Mouse (Mus musculus): Measurements from ENCODE around the gene Maml2. TPM values are rescaled to one million over a fixed set of nuclear protein-coding genes. Genes with fewer than 3 reads are reported as not detected.

The Maml2 gene
- polyA plus RNA-seq, 1 experiment, result 5.5 TPM

GRCm38 (mm10) chr9:13495530-13495929 lies 197.8 kb downstream of the Maml2 start:
- Histone ChIP-seq H3K4me1 (ENCODE audit: control insufficient read depth, insufficient read depth, low read length) (peaks cover 2% of the 10 kb centered on the region; the same call in 1 of the 2 replicates), H3K27ac (ENCODE audit: insufficient read depth, low read length) (no peak overlapping the region), H3K4me3 (ENCODE audit: insufficient read depth, low read length) (no peak overlapping the region)
- TF ChIP-seq POLR2A (IDR thresholded peaks at IDR 0.05; ENCODE audit: extremely low read depth, insufficient read depth, low read length), result no peak
- TF ChIP-seq CTCF (IDR thresholded peaks at IDR 0.05; ENCODE audit: extremely low read depth, insufficient read depth, low read length), result no peak

DNA sequence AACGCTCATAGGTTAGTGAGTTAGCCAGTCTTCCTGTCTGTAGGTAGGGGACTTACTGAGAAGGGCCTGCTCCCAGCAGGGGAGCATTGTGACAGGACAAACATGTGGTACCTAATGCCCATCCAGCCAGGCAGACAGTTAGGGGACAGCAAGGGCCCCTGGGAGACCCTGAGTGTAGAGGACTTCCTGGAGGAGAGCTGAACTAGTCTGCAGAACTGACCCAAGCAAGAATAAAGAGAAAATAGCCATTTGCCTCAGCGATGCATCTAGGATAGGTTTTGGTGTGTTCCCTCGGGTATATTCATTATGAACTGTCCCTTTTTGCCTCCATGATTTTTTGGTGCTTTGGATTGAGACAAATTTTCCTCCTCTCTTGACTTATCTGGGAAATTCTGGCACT lies 199.3 kb downstream of the Maml2 start:
- no peak overlapping the region for H3K4me3 ChIP-seq (ENCODE audit: insufficient read depth, low read length)
- H3K27ac ChIP-seq (ENCODE audit: insufficient read depth, low read length), result no peak overlapping the region
- H3K4me1 ChIP-seq (ENCODE audit: control insufficient read depth, insufficient read depth, low read length), result no peaks in the 10 kb centered on the region; the same call in 1 of the 2 replicates
- TF ChIP-seq CTCF (IDR thresholded peaks at IDR 0.05; ENCODE audit: extremely low read depth, insufficient read depth, low read length) (no peak), POLR2A (IDR thresholded peaks at IDR 0.05; ENCODE audit: extremely low read depth, insufficient read depth, low read length) (no peak)

- no peak overlapping the region for H3K4me3 ChIP-seq (ENCODE audit: insufficient read depth, low read length)
- H3K27ac ChIP-seq (ENCODE audit: insufficient read depth, low read length), result no peak overlapping the region
- TF ChIP-seq POLR2A (IDR thresholded peaks at IDR 0.05; ENCODE audit: extremely low read depth, insufficient read depth, low read length), result no peak
- no peak for TF ChIP-seq CTCF (IDR thresholded peaks at IDR 0.05; ENCODE audit: extremely low read depth, insufficient read depth, low read length)
- H3K4me1 ChIP-seq (ENCODE audit: control insufficient read depth, insufficient read depth, low read length), result no peaks in the 10 kb centered on the region; the same call in 1 of the 2 replicates
Measured at GRCm38 (mm10) chr9:13497690-13498333, 200.1 kb downstream of the Maml2 start.

- Histone ChIP-seq H3K27ac (ENCODE audit: insufficient read depth, low read length) (no peak overlapping the region), H3K4me1 (ENCODE audit: control insufficient read depth, insufficient read depth, low read length) (no peaks in the 10 kb centered on the region; the same call in 1 of the 2 replicates), H3K4me3 (ENCODE audit: insufficient read depth, low read length) (no peak overlapping the region)
- TF ChIP-seq CTCF (IDR thresholded peaks at IDR 0.05; ENCODE audit: extremely low read depth, insufficient read depth, low read length) (no peak), POLR2A (IDR thresholded peaks at IDR 0.05; ENCODE audit: extremely low read depth, insufficient read depth, low read length) (no peak)
Measured at GRCm38 (mm10) chr9:13500045-13500444, 202.3 kb downstream of the Maml2 start.

DNA sequence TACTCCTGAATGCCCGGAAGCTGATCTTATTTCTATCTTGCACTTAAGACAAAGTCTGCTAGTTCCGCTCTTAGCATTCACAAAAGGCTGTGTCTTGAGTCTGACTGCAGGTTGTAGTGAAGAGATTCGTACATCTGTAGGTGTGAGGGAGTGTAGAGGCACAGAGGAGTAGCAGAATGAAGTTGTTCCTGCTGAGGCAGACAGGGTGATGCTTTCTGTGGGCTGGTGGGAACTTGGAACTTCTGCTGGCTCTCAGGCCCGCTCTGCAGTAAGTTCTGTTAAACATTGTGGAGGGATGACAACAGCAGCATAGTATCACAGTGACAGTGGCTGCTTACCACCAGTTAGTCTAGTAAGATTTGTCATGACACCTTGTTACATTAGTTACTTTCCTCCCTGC lies 207.3 kb downstream of the Maml2 start:
- no peaks in the 10 kb centered on the region for H3K4me1 ChIP-seq (ENCODE audit: control insufficient read depth, insufficient read depth, low read length)
- H3K4me3 ChIP-seq (ENCODE audit: insufficient read depth, low read length), result no peak overlapping the region
- no peak for TF ChIP-seq POLR2A (IDR thresholded peaks at IDR 0.05; ENCODE audit: extremely low read depth, insufficient read depth, low read length)
- TF ChIP-seq CTCF (IDR thresholded peaks at IDR 0.05; ENCODE audit: extremely low read depth, insufficient read depth, low read length), result no peak
- no peak overlapping the region for H3K27ac ChIP-seq (ENCODE audit: insufficient read depth, low read length)

GRCm38 (mm10) chr9:13506956-13507821 lies 209.4 kb downstream of the Maml2 start:
- H3K4me1 ChIP-seq (ENCODE audit: control insufficient read depth, insufficient read depth, low read length), result no peaks in the 10 kb centered on the region
- TF ChIP-seq CTCF (IDR thresholded peaks at IDR 0.05; ENCODE audit: extremely low read depth, insufficient read depth, low read length), result no peak
- no peak for TF ChIP-seq POLR2A (IDR thresholded peaks at IDR 0.05; ENCODE audit: extremely low read depth, insufficient read depth, low read length)

GRCm38 (mm10) chr9:13507822-13508188 lies 210.0 kb downstream of the Maml2 start:
- no peak for TF ChIP-seq CTCF (IDR thresholded peaks at IDR 0.05; ENCODE audit: extremely low read depth, insufficient read depth, low read length)
- TF ChIP-seq POLR2A (IDR thresholded peaks at IDR 0.05; ENCODE audit: extremely low read depth, insufficient read depth, low read length), result no peak
- Histone ChIP-seq H3K4me1 (ENCODE audit: control insufficient read depth, insufficient read depth, low read length) (no peaks in the 10 kb centered on the region), H3K27ac (ENCODE audit: insufficient read depth, low read length) (no peak overlapping the region), H3K4me3 (ENCODE audit: insufficient read depth, low read length) (no peak overlapping the region)

More at GRCm38 (mm10) chr9:13506956-13507821, 209.4 kb downstream of the Maml2 start:
- no peak overlapping the region for H3K27ac ChIP-seq (ENCODE audit: insufficient read depth, low read length)
- H3K4me3 ChIP-seq (ENCODE audit: insufficient read depth, low read length), result no peak overlapping the region

- no peak overlapping the region for H3K27ac ChIP-seq (ENCODE audit: insufficient read depth, low read length)
- no peak overlapping the region for H3K4me3 ChIP-seq (ENCODE audit: insufficient read depth, low read length)
- TF ChIP-seq POLR2A (IDR thresholded peaks at IDR 0.05; ENCODE audit: extremely low read depth, insufficient read depth, low read length) (no peak), CTCF (IDR thresholded peaks at IDR 0.05; ENCODE audit: extremely low read depth, insufficient read depth, low read length) (no peak)
- no peaks in the 10 kb centered on the region for H3K4me1 ChIP-seq (ENCODE audit: control insufficient read depth, insufficient read depth, low read length)
Measured at GRCm38 (mm10) chr9:13509751-13510150, 212.0 kb downstream of the Maml2 start.

- no peaks in the 10 kb centered on the region for H3K4me1 ChIP-seq (ENCODE audit: control insufficient read depth, insufficient read depth, low read length)
- TF ChIP-seq POLR2A (IDR thresholded peaks at IDR 0.05; ENCODE audit: extremely low read depth, insufficient read depth, low read length), result no peak
- 0 out of 2 replicates have a peak, but pooled peaks have one; percentile 9 for TF ChIP-seq CTCF (IDR thresholded peaks at IDR 0.05; ENCODE audit: extremely low read depth, insufficient read depth, low read length)
- H3K4me3 ChIP-seq (ENCODE audit: insufficient read depth, low read length), result no peak overlapping the region
- H3K27ac ChIP-seq (ENCODE audit: insufficient read depth, low read length), result no peak overlapping the region
Measured at GRCm38 (mm10) chr9:13510621-13511369, 213.0 kb downstream of the Maml2 start.

Measured in cortical plate, adult 2 months (tissue).